31 mouse cellular contexts compared by ENCODE assay signal in the genomic region with DNA sequence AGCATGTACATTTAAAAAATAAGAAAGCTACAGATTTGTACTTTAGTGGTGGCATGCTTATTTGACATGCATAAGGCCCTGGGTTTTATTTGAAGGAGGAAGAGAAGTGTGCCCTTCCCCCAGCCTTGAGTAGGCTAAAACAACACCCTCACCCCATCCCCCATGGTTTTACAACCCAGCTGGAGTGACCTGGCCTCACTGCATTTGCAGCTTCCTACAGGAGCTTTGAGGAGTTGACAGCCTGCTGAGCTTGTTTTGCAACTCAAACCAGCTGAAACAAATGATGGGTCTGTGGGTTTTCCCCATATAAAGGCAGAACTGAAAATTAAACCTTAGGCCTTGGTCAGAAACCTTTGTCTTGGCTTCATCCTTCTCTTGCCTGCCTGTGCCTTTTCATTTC.
DNase-seq lines count a peak whose midpoint lies in the region; ATAC-seq and TF ChIP-seq lines count a peak whose summit lies in the region.
"Had no signal": no experiment of that assay in that cellular context is flagged by ENCODE, and none has a peak within 500 bp of the region (broad histone marks: within the 10 kb centered on the region; RNA-seq: fewer than 3 reads in every experiment).

No protein-coding gene starts in this region.

- no peak overlapping the region for H3K9ac ChIP-seq in ES-Bruce4 (ENCODE audit: low read depth, poor library complexity, severe bottlenecking)
- no peak overlapping the region for H3K9ac ChIP-seq in embryonic facial prominence, embryonic 14.5 days (ENCODE audit: low read depth, low read length)
- H3K9ac ChIP-seq: hindbrain, embryonic 12.5 days; limb, embryonic 13.5 days; lung, embryonic 15.5 days; neural tube, embryonic 13.5 days had no signal

- TF ChIP-seq CTCF in ES-Bruce4 (IDR thresholded peaks at IDR 0.05; ENCODE audit: low read depth, low read length) = no peak

- H3K9me3 ChIP-seq in ES-Bruce4 (replicated peaks; ENCODE audit: control insufficient read depth, insufficient read depth, low read length, poor library complexity, severe bottlenecking) = peaks cover 3% of the 10 kb centered on the region; the same call in 1 of the 2 replicates
- H3K9me3 ChIP-seq in embryonic facial prominence, embryonic 14.5 days (ENCODE audit: control insufficient read depth, low read length) = peaks cover 12% of the 10 kb centered on the region; the same call in 1 of the 2 replicates
- H3K9me3 ChIP-seq: lung, embryonic 15.5 days had no signal

- no peaks in the 10 kb centered on the region for H3K36me3 ChIP-seq in ES-Bruce4 (ENCODE audit: control insufficient read depth, insufficient read depth, low read length, poor library complexity, severe bottlenecking)
- no peaks in the 10 kb centered on the region for H3K36me3 ChIP-seq in embryonic facial prominence, embryonic 14.5 days (ENCODE audit: control insufficient read depth, insufficient read depth, low read length)
- H3K36me3 ChIP-seq: hindbrain, embryonic 12.5 days; limb, embryonic 13.5 days; lung, embryonic 15.5 days; neural tube, embryonic 13.5 days had no signal

- no peak overlapping the region for H3K4me3 ChIP-seq in ES-Bruce4 (ENCODE audit: low read depth, low read length)
- H3K4me3 ChIP-seq in embryonic facial prominence, embryonic 14.5 days (ENCODE audit: low read depth, low read length) = no peak overlapping the region
- H3K4me3 ChIP-seq: gastrocnemius, adult 2 months; heart, adult 2 months; hindbrain, embryonic 12.5 days; limb, embryonic 13.5 days; lung, embryonic 15.5 days; myocyte; neural tube, embryonic 13.5 days had no signal

- ATAC-seq in embryonic facial prominence, embryonic 14.5 days (ENCODE audit: low read depth) = no peak
- no peak for ATAC-seq in monocyte, adult 5-6 weeks (replicated peaks; ENCODE audit: insufficient number of reproducible peaks, low FRiP score, low TSS enrichment, poor library complexity, severe bottlenecking)
- ATAC-seq: forebrain, embryonic 14.5 days; intestine, embryonic 16.5 days; midbrain, embryonic 16.5 days had no signal

- no peak overlapping the region for H3K27ac ChIP-seq in ES-Bruce4 (ENCODE audit: insufficient read depth, low read length)
- H3K27ac ChIP-seq in embryonic facial prominence, embryonic 14.5 days (replicated peaks; ENCODE audit: low read depth, low read length) = no peak overlapping the region
- H3K27ac ChIP-seq: gastrocnemius, adult 2 months; heart, adult 2 months; hindbrain, embryonic 12.5 days; limb, embryonic 13.5 days; lung, embryonic 15.5 days; neural tube, embryonic 13.5 days had no signal

- no peaks in the 10 kb centered on the region for H3K27me3 ChIP-seq in ES-Bruce4 (ENCODE audit: control insufficient read depth, insufficient read depth, low read length, poor library complexity, severe bottlenecking)
- no peaks in the 10 kb centered on the region for H3K27me3 ChIP-seq in embryonic facial prominence, embryonic 14.5 days (replicated peaks; ENCODE audit: control insufficient read depth, insufficient read depth, low read length)
- H3K27me3 ChIP-seq: hindbrain, embryonic 12.5 days; limb, embryonic 13.5 days; lung, embryonic 15.5 days; neural tube, embryonic 13.5 days had no signal

- TF ChIP-seq POLR2A in ES-Bruce4 (IDR thresholded peaks at IDR 0.05; ENCODE audit: insufficient read depth, low read length) = no peak

- H3K4me1 ChIP-seq in ES-Bruce4 (ENCODE audit: control insufficient read depth, insufficient read depth, low read length) = peaks cover 3% of the 10 kb centered on the region
- peaks cover 11% of the 10 kb centered on the region for H3K4me1 ChIP-seq in embryonic facial prominence, embryonic 14.5 days (ENCODE audit: control insufficient read depth, insufficient read depth, low read length)
- H3K4me1 ChIP-seq: lung, embryonic 15.5 days had no signal

- TF ChIP-seq EP300 in ES-Bruce4 (IDR thresholded peaks at IDR 0.05; ENCODE audit: insufficient read depth, low read depth, low read length) = peak; percentile 95

- peak; percentile 36 for DNase-seq in A20 (ENCODE audit: low read depth, low spot score)
- peak; percentile 46 for DNase-seq in embryo, embryonic 10 days (ENCODE audit: low spot score)
- peak; percentile 51 for DNase-seq in embryonic facial prominence, embryonic 14.5 days (ENCODE audit: low spot score)
- DNase-seq in layer of hippocampus, adult 18-20 months (ENCODE audit: low spot score in 2 of 2) = no peak
- DNase-seq in adipocyte (ENCODE audit: low spot score) = no peak
- DNase-seq in natural killer cell, adult 2 months (ENCODE audit: low spot score in 2 of 2) = no peak
- DNase-seq: adrenal gland, postnatal 10 days; cerebellum, adult 8-10 months; cerebellum, postnatal 25 days; gastrocnemius, adult 2 months; gastrocnemius, postnatal 36 days; heart, adult 2 months; heart, postnatal 14 days; kidney, adult 8-10 months; kidney, postnatal 10 days; layer of hippocampus, postnatal 36 days; right cerebral cortex, postnatal 4 days; thymus, adult 2 months; thymus, postnatal 4 days had no signal

- H3K4me2 ChIP-seq in embryonic facial prominence, embryonic 14.5 days (ENCODE audit: low read depth, low read length) = no peak overlapping the region
- H3K4me2 ChIP-seq: hindbrain, embryonic 12.5 days; limb, embryonic 13.5 days; liver, embryonic 11.5 days; lung, embryonic 15.5 days; midbrain, embryonic 11.5 days; neural tube, embryonic 13.5 days had no signal

Comparison
In these comparisons a context has a peak if more than half of its experiments do, and no peak if none do; other contexts are left out.
1. DNase-seq: peak in A20 (single experiment), embryo, embryonic 10 days (single experiment) and embryonic facial prominence, embryonic 14.5 days (single experiment); none in layer of hippocampus, adult 18-20 months (0 of 2), adipocyte (single experiment) and natural killer cell, adult 2 months (0 of 2).